Mouse (Mus musculus) intestine, embryonic 15.5 days (tissue): ENCODE measurements around the gene Sdccag8. TPM values are rescaled to one million over a fixed set of nuclear protein-coding genes. Genes with fewer than 3 reads are reported as not detected.

Source experiments
- ATAC-seq: fragments of 200-750 bp; cut with Nextera tagmentation; 2 replicates; pipeline ENCODE4 v1.8.0; 2017; ENCODE audit warnings: moderate TSS enrichment, moderate library complexity
- H3K27ac ChIP-seq: fragments of 300-500 bp; sonication (generic); 2 replicates; pipeline ENCODE4 v1.5.1; 2015; ENCODE audit warnings: mild to moderate bottlenecking, inconsistent platforms
- H3K27me3 ChIP-seq: fragments of 300-500 bp; sonication (generic); replicated peaks from 2 replicates; pipeline ENCODE4 v1.6.1; 2015; ENCODE audit warnings: inconsistent platforms
- H3K36me3 ChIP-seq: fragments of 300-500 bp; sonication (generic); 2 replicates; pipeline ENCODE4 v1.6.1; 2015; ENCODE audit warnings: inconsistent platforms
- H3K4me1 ChIP-seq: fragments of 300-500 bp; sonication (generic); replicated peaks from 2 replicates; pipeline ENCODE4 v1.6.1; 2015; ENCODE audit warnings: inconsistent platforms
- H3K4me2 ChIP-seq: fragments of 300-500 bp; sonication (generic); replicated peaks from 2 replicates; pipeline ENCODE4 v1.6.1; 2015; ENCODE audit warnings: mild to moderate bottlenecking, inconsistent platforms
- H3K4me3 ChIP-seq: fragments of 300-500 bp; sonication (generic); replicated peaks from 2 replicates; pipeline ENCODE4 v1.5.1; 2015; ENCODE audit warnings: inconsistent platforms
- H3K9ac ChIP-seq: fragments of 300-500 bp; sonication (generic); 2 replicates; pipeline ENCODE4 v1.6.1; 2015; ENCODE audit warnings: inconsistent platforms
- H3K9me3 ChIP-seq: fragments of 300-500 bp; sonication (generic); 2 replicates; pipeline ENCODE4 v1.6.1; 2016; ENCODE audit warnings: inconsistent platforms
- WGBS: fragments of 180-500 bp; shearing (Covaris S2); methylation state at CpG from one replicate; pipeline ENCODE4 v1.1.7; 2015; 5-methylcytosine and 5-hydroxymethylcytosine counted together
- polyA plus RNA-seq: library from polyadenylated mRNA; unstranded; fragments of >200 nt; fragmentation: Nextera tagmentation; extraction: Ambion mirVana; gene quantifications from 2 replicates; pipeline ENCODE4 v1.2.1, GENCODE M21; 2015

Sdccag8 gene
- polyA plus RNA-seq, 1 experiment from 2014 or later = 23.9 TPM

DNA sequence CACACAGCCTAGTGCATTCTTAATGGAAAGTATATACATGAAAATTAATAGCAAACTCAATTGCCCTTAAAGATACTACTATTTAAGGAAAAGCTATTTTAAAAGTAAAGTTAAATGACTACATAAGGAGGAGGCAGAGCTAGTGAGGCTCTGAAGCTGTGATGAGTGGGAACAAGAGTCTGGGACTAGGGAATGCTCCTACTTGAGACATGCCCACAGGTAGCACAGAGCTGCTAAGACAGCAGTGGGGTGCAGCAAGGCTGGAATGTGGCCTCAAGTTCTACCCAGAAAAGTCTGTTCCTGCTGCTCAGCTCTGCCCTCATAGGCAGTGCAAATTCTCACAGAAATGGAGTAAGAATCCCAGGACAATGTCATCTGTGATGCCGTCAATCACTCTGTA lies 216.7 kb downstream of the Sdccag8 start:
- no peak for ATAC-seq
- Histone ChIP-seq H3K4me3 (no peak overlapping the region), H3K9ac (no peak overlapping the region), H3K27ac (no peak overlapping the region), H3K36me3 (no peaks in the 10 kb centered on the region), H3K27me3 (no peaks in the 10 kb centered on the region), H3K9me3 (no peaks in the 10 kb centered on the region), H3K4me1 (no peaks in the 10 kb centered on the region), H3K4me2 (no peak overlapping the region)
- WGBS = 100% methylated on average over 1 of the region's 1 CpGs

DNA sequence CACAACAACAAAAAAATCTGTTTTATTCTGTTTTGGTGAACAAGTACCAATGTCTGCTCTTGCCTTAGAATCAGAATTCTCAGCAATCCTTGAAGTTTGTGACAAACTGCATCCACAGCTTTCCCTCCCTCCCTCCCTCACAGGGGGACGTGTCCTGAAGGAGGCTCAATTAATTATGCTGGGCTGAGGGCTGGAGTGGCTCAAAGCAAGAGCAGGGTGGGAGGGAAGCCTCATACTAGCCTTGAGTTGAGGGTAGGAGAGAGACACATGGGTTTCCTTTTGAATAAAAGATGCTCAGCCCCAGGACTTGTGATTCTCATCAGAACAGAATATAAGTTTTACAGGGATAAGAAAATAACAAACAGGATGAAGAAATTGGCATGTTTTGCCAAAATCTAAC lies 217.8 kb downstream of the Sdccag8 start:
- WGBS = 47% methylated on average over 1 of the region's 1 CpGs
- Histone ChIP-seq H3K9ac (no peak overlapping the region), H3K36me3 (no peaks in the 10 kb centered on the region), H3K9me3 (no peaks in the 10 kb centered on the region), H3K4me1 (no peaks in the 10 kb centered on the region), H3K27ac (no peak overlapping the region), H3K4me2 (no peak overlapping the region), H3K4me3 (no peak overlapping the region), H3K27me3 (no peaks in the 10 kb centered on the region)
- ATAC-seq = no peak

DNA sequence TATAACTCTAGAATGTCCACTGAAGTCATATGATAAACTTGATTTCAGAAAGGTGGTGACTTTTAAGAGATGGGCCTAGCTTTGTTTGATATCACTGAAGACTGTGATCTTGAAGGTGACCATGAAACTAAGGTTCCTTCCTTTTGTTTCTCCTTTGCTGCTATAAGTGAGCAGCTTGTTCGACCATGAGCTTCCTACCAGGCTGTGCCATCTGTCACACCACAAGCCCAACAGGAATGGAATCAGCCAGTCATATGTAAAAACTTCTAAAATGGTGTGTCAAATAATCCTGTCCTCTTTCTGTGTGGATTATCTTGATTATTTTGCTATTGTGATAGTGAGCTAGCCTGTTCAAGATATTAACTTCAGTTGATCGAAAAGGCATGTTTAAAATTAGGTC lies 221.0 kb downstream of the Sdccag8 start:
- no peak overlapping the region for H3K4me3 ChIP-seq
- no peak for ATAC-seq
- H3K4me2 ChIP-seq = no peak overlapping the region
- H3K9ac ChIP-seq = no peak overlapping the region
- no peaks in the 10 kb centered on the region for H3K9me3 ChIP-seq
- no peak overlapping the region for H3K27ac ChIP-seq
- WGBS = 86% methylated on average over 2 of the region's 2 CpGs
- H3K4me1 ChIP-seq = no peaks in the 10 kb centered on the region
- no peaks in the 10 kb centered on the region for H3K27me3 ChIP-seq
- H3K36me3 ChIP-seq = no peaks in the 10 kb centered on the region

DNA sequence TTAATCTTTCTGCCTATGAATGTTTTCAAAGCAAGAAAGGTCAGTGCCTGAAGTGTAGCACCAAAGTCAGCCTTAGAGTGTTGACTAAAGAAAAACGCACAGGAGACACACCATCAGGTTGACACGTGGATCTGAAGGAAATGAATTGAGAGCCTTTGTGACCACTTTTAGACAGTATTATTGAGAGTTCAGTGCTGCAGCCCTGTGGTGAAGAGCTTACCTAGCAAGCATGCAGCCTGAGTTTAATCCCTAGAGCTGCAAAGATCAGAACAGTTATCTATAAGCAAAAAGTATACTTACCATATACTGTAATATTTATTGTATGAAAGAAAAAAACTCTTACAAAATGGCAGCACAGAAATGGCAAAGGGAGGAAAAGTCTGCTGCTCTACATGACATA lies 223.9 kb downstream of the Sdccag8 start:
- H3K27ac ChIP-seq = no peak overlapping the region
- 67% methylated on average over 2 of the region's 2 CpGs for WGBS
- H3K27me3 ChIP-seq = no peaks in the 10 kb centered on the region
- H3K9ac ChIP-seq = no peak overlapping the region
- no peaks in the 10 kb centered on the region for H3K4me1 ChIP-seq
- H3K4me2 ChIP-seq = no peak overlapping the region
- no peak for ATAC-seq
- H3K4me3 ChIP-seq = no peak overlapping the region
- H3K36me3 ChIP-seq = no peaks in the 10 kb centered on the region
- H3K9me3 ChIP-seq = no peaks in the 10 kb centered on the region

DNA sequence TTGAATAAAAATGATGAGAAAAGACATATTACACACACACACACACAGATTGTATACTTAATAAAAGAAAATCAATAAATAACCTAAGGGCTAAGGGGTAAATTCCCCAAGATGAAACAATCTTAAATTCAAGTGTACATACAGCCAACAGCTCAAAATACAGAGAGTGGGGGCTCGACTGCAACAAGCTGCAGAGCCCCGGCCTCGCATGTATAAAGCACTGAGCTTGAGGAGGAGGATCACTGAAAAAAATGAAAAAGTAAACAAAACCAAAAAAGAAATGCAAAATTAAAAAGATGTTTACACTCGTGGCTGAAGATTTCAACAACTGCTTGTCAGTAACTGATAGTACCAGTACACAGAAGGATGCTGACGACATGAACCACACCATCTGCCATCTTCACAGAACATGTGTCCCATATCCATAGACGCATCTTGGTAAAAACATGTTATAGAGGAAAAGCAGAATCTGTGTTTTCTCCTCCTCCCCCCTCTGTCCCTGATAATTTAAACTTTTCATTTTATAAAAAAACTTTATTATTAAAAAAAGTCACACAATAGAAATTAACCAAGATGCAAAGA lies 224.7 kb downstream of the Sdccag8 start:
- Histone ChIP-seq H3K27ac (no peak overlapping the region), H3K4me3 (no peak overlapping the region), H3K9me3 (no peaks in the 10 kb centered on the region), H3K36me3 (no peaks in the 10 kb centered on the region), H3K4me1 (no peaks in the 10 kb centered on the region), H3K9ac (no peak overlapping the region), H3K4me2 (no peak overlapping the region), H3K27me3 (no peaks in the 10 kb centered on the region)
- no peak for ATAC-seq
- WGBS = 56% methylated on average over 6 of the region's 6 CpGs

DNA sequence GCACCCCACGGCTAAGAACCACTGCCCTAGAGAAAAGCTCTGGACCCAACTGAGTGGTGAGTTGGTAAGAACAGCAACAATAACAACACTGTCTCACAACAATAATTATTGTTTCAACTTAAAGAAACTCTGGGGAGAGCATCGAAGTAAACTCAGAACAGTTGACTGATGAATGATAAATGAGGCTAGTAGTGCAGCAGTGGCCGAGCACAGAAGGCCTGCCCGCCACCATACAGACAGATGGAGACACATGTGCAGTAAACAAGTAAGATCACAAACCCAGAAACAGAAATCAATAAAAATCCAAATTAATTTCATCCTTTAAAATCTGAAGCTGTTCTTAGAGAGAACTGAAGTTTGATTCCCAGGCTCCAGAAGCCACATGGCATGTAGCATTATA lies 225.6 kb downstream of the Sdccag8 start:
- Histone ChIP-seq H3K36me3 (no peaks in the 10 kb centered on the region), H3K27ac (no peak overlapping the region), H3K4me3 (no peak overlapping the region), H3K27me3 (no peaks in the 10 kb centered on the region), H3K4me2 (no peak overlapping the region), H3K4me1 (no peaks in the 10 kb centered on the region), H3K9ac (no peak overlapping the region), H3K9me3 (no peaks in the 10 kb centered on the region)
- no peak for ATAC-seq
- 55% methylated on average over 4 of the region's 4 CpGs for WGBS

DNA sequence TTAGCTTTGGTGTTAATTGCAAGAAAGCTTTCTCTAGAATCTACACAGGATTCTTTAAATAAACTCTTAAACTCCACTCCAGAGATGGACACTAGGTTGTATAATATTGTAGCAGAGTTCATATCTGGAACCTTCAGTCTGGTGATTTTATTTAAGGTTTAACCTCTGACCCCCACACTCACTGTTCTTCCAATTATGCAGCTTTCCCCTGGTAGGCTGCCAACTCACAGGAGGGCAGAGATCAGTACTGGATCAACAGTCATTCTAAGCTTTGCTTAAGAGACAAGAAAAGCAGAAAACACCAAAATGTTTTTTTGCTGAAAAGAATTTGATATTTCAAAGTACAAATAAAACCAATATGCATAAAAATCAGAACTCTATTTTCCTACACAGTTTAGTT lies 231.4 kb downstream of the Sdccag8 start:
- no peak overlapping the region for H3K4me2 ChIP-seq
- no peaks in the 10 kb centered on the region for H3K4me1 ChIP-seq
- no peak overlapping the region for H3K27ac ChIP-seq
- no peaks in the 10 kb centered on the region for H3K27me3 ChIP-seq
- H3K9ac ChIP-seq = no peak overlapping the region
- H3K36me3 ChIP-seq = no peaks in the 10 kb centered on the region
- ATAC-seq = no peak
- H3K4me3 ChIP-seq = no peak overlapping the region
- no peaks in the 10 kb centered on the region for H3K9me3 ChIP-seq

DNA sequence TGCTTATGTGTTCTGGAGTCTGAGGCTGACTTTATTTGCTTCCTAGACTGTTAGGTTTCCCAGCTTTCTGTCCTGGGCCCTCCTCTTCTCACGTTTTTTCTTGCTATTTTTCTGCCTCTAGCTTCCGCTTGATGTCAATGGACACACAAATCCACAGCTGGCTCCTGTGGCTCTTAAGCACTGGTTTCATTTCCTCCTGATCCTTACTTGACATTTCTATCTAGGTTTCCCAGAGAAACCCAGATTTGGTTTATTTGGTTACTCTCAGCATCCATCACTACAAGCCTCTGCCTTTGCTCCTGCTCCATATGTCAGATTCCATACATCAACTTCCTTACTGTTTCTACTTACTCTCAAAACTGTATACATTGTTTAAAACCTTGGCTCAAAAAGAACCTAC lies 232.5 kb downstream of the Sdccag8 start:
- Histone ChIP-seq H3K4me3 (no peak overlapping the region), H3K4me1 (no peaks in the 10 kb centered on the region), H3K9ac (no peak overlapping the region), H3K27me3 (no peaks in the 10 kb centered on the region), H3K27ac (no peak overlapping the region), H3K4me2 (no peak overlapping the region), H3K36me3 (no peaks in the 10 kb centered on the region), H3K9me3 (no peaks in the 10 kb centered on the region)
- WGBS = 75% methylated on average over 2 of the region's 2 CpGs
- ATAC-seq = no peak

DNA sequence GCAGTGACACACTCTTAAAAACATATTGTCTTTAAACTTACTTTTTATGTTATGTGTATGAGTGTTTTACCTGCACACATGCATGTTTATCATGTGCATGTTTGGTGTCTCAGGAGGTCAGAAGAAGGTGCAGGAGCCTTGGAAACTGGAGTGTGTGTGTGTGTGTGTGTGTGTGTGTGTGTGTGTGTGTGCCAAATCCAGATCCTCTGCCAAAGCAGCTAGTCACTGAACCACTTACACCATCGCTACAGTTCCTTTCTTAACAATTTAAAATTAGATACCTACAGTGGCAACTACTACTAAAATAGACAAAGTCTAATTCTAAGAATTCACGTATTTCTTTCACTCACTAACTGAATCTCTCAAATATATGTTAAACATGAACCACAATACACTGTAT lies 234.3 kb downstream of the Sdccag8 start:
- WGBS = 83% methylated on average over 2 of the region's 2 CpGs
- H3K4me2 ChIP-seq = no peak overlapping the region
- H3K9ac ChIP-seq = no peak overlapping the region
- no peak overlapping the region for H3K4me3 ChIP-seq
- no peaks in the 10 kb centered on the region for H3K4me1 ChIP-seq
- ATAC-seq = no peak
- H3K36me3 ChIP-seq = no peaks in the 10 kb centered on the region
- H3K27me3 ChIP-seq = no peaks in the 10 kb centered on the region
- no peaks in the 10 kb centered on the region for H3K9me3 ChIP-seq
- no peak overlapping the region for H3K27ac ChIP-seq

DNA sequence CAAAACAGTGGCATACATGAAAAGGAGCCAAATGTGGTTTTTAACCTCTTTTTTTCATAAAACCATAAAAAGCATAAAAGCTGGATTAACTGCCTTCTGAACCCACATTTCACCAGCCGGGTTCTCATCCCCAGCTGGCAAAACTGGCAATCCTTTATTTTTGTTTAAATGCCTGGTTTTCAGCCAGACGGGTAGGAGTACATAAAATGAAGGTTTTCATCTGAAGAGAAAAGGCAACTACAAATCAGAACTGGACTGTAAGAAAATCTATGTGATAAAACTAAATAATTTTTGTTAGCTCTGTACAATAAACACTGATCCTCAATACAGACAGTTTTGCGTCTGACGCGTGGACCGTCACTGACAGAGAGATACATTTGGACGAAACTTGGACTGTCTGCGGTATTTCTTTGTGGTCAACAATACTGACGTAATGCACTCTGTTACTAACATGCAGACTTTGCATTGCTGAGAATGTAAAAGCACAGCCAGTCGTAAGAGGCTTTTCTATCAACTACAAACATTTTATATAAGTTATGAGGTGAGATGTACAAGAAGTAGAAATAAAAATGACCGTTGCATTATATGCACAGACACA lies 237.0 kb downstream of the Sdccag8 start:
- Histone ChIP-seq H3K36me3 (no peaks in the 10 kb centered on the region), H3K4me3 (no peak overlapping the region), H3K27me3 (no peaks in the 10 kb centered on the region), H3K9ac (no peak overlapping the region), H3K4me2 (no peak overlapping the region), H3K4me1 (no peaks in the 10 kb centered on the region), H3K9me3 (no peaks in the 10 kb centered on the region), H3K27ac (no peak overlapping the region)
- WGBS = 75% methylated on average over 11 of the region's 11 CpGs
- no peak for ATAC-seq

DNA sequence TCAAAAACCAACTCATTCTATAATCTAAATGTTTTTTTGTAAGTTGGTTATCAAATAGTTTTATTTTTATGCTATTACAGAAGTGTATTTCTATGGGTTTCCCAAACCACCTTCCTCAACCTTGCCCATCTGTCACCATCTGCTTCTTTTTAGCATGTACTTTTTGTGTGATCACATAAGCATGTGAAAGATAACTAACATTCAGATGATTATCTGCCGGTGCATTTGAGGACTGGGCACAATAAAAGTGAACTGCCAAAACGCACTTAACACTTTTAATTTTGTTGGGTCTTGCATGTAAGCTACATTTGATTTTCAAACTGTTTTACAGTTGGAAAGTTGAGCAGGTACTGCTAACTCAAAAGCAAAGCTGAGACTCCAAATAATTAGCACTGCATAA lies 240.4 kb downstream of the Sdccag8 start:
- 85% methylated on average over 2 of the region's 2 CpGs for WGBS
- no peak overlapping the region for H3K4me3 ChIP-seq
- no peaks in the 10 kb centered on the region for H3K27me3 ChIP-seq
- no peaks in the 10 kb centered on the region for H3K36me3 ChIP-seq
- H3K27ac ChIP-seq = no peak overlapping the region
- no peaks in the 10 kb centered on the region for H3K4me1 ChIP-seq
- no peak overlapping the region for H3K9ac ChIP-seq
- H3K4me2 ChIP-seq = no peak overlapping the region
- H3K9me3 ChIP-seq = no peaks in the 10 kb centered on the region
- no peak for ATAC-seq

DNA sequence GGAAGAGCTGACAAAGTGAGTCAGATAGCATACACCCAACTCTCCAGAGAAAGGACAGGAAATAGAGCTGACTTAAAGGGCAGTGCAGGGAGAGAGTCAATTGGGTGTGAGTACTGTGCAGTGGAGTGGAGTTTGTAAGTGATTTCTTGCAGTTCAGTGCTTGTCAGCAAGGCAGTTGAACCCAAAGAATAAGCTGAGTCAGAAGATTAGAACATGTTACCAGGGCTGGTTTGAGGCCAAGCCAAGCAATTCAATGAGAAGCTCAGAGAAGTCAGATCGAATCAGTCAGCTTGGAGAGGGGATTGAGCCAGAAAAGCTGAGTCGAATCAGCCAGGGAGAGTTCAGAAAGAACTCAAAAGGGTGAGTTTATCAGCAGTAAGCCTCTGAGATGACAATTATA lies 247.3 kb downstream of the Sdccag8 start:
- H3K9me3 ChIP-seq = no peaks in the 10 kb centered on the region
- no peak overlapping the region for H3K4me3 ChIP-seq
- no peak overlapping the region for H3K27ac ChIP-seq
- no peaks in the 10 kb centered on the region for H3K4me1 ChIP-seq
- no peak overlapping the region for H3K9ac ChIP-seq
- H3K36me3 ChIP-seq = no peaks in the 10 kb centered on the region
- 85% methylated on average over 2 of the region's 2 CpGs for WGBS
- ATAC-seq = no peak
- H3K27me3 ChIP-seq = no peaks in the 10 kb centered on the region
- H3K4me2 ChIP-seq = no peak overlapping the region

DNA sequence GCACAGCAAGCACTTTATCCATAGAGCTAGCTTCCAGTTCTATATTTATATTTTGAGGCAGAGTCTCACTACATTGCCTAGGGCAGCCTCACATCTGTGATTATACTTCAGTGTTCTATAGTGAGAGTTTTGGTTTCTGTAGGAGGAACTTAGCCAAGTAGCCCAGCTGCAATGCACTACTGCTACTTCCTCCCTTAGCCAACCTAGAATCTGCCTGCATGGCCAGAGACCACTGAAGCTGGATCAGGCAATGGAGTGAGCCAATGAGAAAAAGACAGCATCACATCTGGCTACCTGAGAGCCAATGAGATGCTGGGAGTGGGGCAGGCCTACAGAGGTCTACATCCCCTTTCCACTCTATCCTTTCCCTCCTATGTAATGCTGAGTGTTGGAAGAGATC lies 251.3 kb downstream of the Sdccag8 start:
- no peak for ATAC-seq
- H3K9me3 ChIP-seq = no peaks in the 10 kb centered on the region
- no peak overlapping the region for H3K4me3 ChIP-seq
- H3K4me2 ChIP-seq = no peak overlapping the region
- no peaks in the 10 kb centered on the region for H3K27me3 ChIP-seq
- no peaks in the 10 kb centered on the region for H3K36me3 ChIP-seq
- no peaks in the 10 kb centered on the region for H3K4me1 ChIP-seq
- no peak overlapping the region for H3K27ac ChIP-seq
- H3K9ac ChIP-seq = no peak overlapping the region
